Mouse (Mus musculus): ENCODE data around the gene Xrra1.

DNA sequence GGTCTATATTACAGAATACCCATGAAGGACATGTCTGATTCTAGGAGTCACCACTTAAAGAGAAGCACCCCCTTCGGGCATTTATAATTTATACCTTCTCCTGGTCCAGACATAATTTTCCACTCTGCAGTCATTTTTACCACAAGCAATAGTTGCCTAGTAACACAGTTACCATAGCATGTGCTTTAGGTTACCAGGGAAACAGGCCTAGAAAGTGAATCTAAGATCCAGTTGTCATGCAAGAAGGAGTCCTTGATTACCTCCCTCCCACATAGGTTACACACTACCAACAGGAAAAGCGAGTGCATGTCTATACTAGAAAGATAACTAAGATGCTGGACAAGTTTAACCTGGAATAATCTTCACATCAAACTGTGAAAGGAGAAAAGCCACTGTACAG, 19.3 kb downstream of the Xrra1 start:
- TF ChIP-seq CTCF (IDR thresholded peaks at IDR 0.05; ENCODE audit: low read depth, low read length) = no peak
- no peak for TF ChIP-seq POLR2A (IDR thresholded peaks at IDR 0.05; ENCODE audit: extremely low read depth, insufficient read depth, low read length)

Measured in liver, adult 2 months (tissue).